ENCODE assay signal across 8 mouse cellular contexts in genomic region chr13:46725227-46725626, GRCm38 (mm10). TPM values are rescaled to one million over a fixed set of nuclear protein-coding genes. Genes with fewer than 3 reads are reported as not detected.
DNase-seq lines count a peak whose midpoint lies in the region; ATAC-seq and TF ChIP-seq lines count a peak whose summit lies in the region.

No protein-coding gene starts in this region.

- no peaks in the 10 kb centered on the region for H3K36me3 ChIP-seq in heart, embryonic 12.5 days
- no peaks in the 10 kb centered on the region for H3K36me3 ChIP-seq in forebrain, embryonic 13.5 days (ENCODE audit: poor library complexity, severe bottlenecking)
- no peaks in the 10 kb centered on the region for H3K36me3 ChIP-seq in liver, embryonic 14.5 days (replicated peaks; ENCODE audit: control insufficient read depth, insufficient read depth, low read depth)

- no peak for DNase-seq in heart, adult 8-10 months (ENCODE audit: low spot score)
- DNase-seq in ES-CJ7 (ENCODE audit: low read depth, low spot score) = peak; percentile 11
- DNase-seq in liver, embryonic 14.5 days (ENCODE audit: low read depth in 3 of 3, low spot score in 3 of 3) = peak; percentile 91 to 92 (median 91)
- DNase-seq in cerebellum, adult 11-12 months = no peak
- DNase-seq in adrenal gland, postnatal 36 days = no peak
- no peak for DNase-seq in cerebellum, postnatal 10 days

- H3K4me3 ChIP-seq in heart, embryonic 12.5 days = peak overlapping the region; percentile 25; the same call in 1 of the 2 replicates
- H3K4me3 ChIP-seq in forebrain, embryonic 13.5 days = 0 out of 2 replicates have a peak overlapping the region, but pooled peaks have one; percentile 41
- H3K4me3 ChIP-seq in liver, embryonic 14.5 days (ENCODE audit: insufficient read depth in 1 of 2, low read depth in 2 of 2, low read length in 2 of 2) = peak overlapping the region; percentile 70 to 98

- H3K4me2 ChIP-seq in heart, embryonic 12.5 days = peak overlapping the region; percentile 59
- peak overlapping the region; percentile 46 for H3K4me2 ChIP-seq in forebrain, embryonic 13.5 days
- peak overlapping the region; percentile 79 for H3K4me2 ChIP-seq in liver, embryonic 14.5 days (ENCODE audit: low read depth)

- peak overlapping the region; percentile 28; the same call in 1 of the 2 replicates for H3K9ac ChIP-seq in heart, embryonic 12.5 days
- H3K9ac ChIP-seq in forebrain, embryonic 13.5 days = no peak overlapping the region
- peak overlapping the region; percentile 69 for H3K9ac ChIP-seq in liver, embryonic 14.5 days (replicated peaks)

- no peaks in the 10 kb centered on the region for H3K27me3 ChIP-seq in heart, embryonic 12.5 days (replicated peaks)
- H3K27me3 ChIP-seq in forebrain, embryonic 13.5 days = no peaks in the 10 kb centered on the region
- H3K27me3 ChIP-seq in liver, embryonic 14.5 days (ENCODE audit: control insufficient read depth, insufficient read depth, low read length) = no peaks in the 10 kb centered on the region

- peak; percentile 66 for TF ChIP-seq EP300 in liver, embryonic 14.5 days (IDR thresholded peaks at IDR 0.05; ENCODE audit: low read depth)

- TF ChIP-seq CTCF in liver, embryonic 14.5 days (IDR thresholded peaks at IDR 0.05; ENCODE audit: low read depth) = no peak

- peak; percentile 31; the same call in 1 of the 2 replicates for ATAC-seq in heart, embryonic 12.5 days (ENCODE audit: insufficient number of reproducible peaks, low FRiP score)
- ATAC-seq in forebrain, embryonic 13.5 days = no peak
- ATAC-seq in liver, embryonic 14.5 days (ENCODE audit: insufficient read depth) = peak; percentile 27

- H3K27ac ChIP-seq in heart, embryonic 12.5 days (ENCODE audit: poor library complexity, severe bottlenecking) = no peak overlapping the region
- no peak overlapping the region for H3K27ac ChIP-seq in forebrain, embryonic 13.5 days
- peak overlapping the region; percentile 93 for H3K27ac ChIP-seq in liver, embryonic 14.5 days

- no peaks in the 10 kb centered on the region for H3K9me3 ChIP-seq in heart, embryonic 12.5 days (replicated peaks)
- no peaks in the 10 kb centered on the region for H3K9me3 ChIP-seq in forebrain, embryonic 13.5 days (replicated peaks)
- no peaks in the 10 kb centered on the region for H3K9me3 ChIP-seq in liver, embryonic 14.5 days (ENCODE audit: control insufficient read depth, low read length)

- 18% methylated on average over 2 of the region's 2 CpGs for WGBS in heart, embryonic 12.5 days
- WGBS in forebrain, embryonic 13.5 days = 23% methylated on average over 2 of the region's 2 CpGs
- WGBS in liver, embryonic 14.5 days (ENCODE audit: insufficient replicate concordance) = 6% methylated on average over 2 of the region's 2 CpGs

- peaks cover 11% of the 10 kb centered on the region for H3K4me1 ChIP-seq in heart, embryonic 12.5 days (replicated peaks)
- peaks cover 22% of the 10 kb centered on the region for H3K4me1 ChIP-seq in forebrain, embryonic 13.5 days
- peaks cover 20 to 25% of the 10 kb centered on the region in 2 experiments for H3K4me1 ChIP-seq in liver, embryonic 14.5 days (replicated peaks; ENCODE audit: control insufficient read depth in 2 of 2, insufficient read depth in 2 of 2, low read length in 1 of 2)

RNA-seq across cellular contexts. Expression of gene Nup153, which starts 2.5 kb away (rescaled TPM):
- polyA plus RNA-seq in heart, embryonic 12.5 days (2016; fragmentation: Nextera tagmentation; extraction: Ambion mirVana) = 26.6 and 28.0 TPM in 2 replicates
- total RNA-seq in heart, adult 8-10 months (2022) = 10 to 100 TPM; 29.5 to 40.6 (median 36.0) TPM
- polyA plus RNA-seq in forebrain, embryonic 13.5 days (2015; fragmentation: Nextera tagmentation; extraction: Ambion mirVana) = 22.8 and 29.1 TPM in 2 replicates
- polyA plus RNA-seq in liver, embryonic 14.5 days (2012; rRNA removed) = 32.6 and 37.9 TPM in 2 replicates
- 21.0 and 21.6 TPM in 2 replicates for polyA plus RNA-seq in liver, embryonic 14.5 days (2014; fragmentation: Nextera tagmentation; extraction: Ambion mirVana)
- total RNA-seq in adrenal gland, postnatal 36 days (2021) = 10 to 100 TPM; 59.9 to 68.3 TPM

RNA-seq across cellular contexts. Expression of gene Fam8a1, which starts 55.9 kb away (rescaled TPM):
- polyA plus RNA-seq in heart, embryonic 12.5 days (2016; fragmentation: Nextera tagmentation; extraction: Ambion mirVana) = 16.4 and 16.7 TPM in 2 replicates
- 10 to 100 TPM; 29.3 to 37.5 (median 33.3) TPM for total RNA-seq in heart, adult 8-10 months (2022)
- 16.8 and 17.5 TPM in 2 replicates for polyA plus RNA-seq in forebrain, embryonic 13.5 days (2015; fragmentation: Nextera tagmentation; extraction: Ambion mirVana)
- 4.7 and 7.7 TPM in 2 replicates for polyA plus RNA-seq in liver, embryonic 14.5 days (2012; rRNA removed)
- 2.6 and 3.1 TPM in 2 replicates for polyA plus RNA-seq in liver, embryonic 14.5 days (2014; fragmentation: Nextera tagmentation; extraction: Ambion mirVana)
- 10 to 100 TPM; 52.5 to 56.8 TPM for total RNA-seq in adrenal gland, postnatal 36 days (2021)

Comparison
In these comparisons a context has a peak if more than half of its experiments do, and no peak if none do; other contexts are left out.
1. H3K4me3 ChIP-seq: peak in every context shown above with its lines; median percentile 84 in liver, embryonic 14.5 days; 41 in forebrain, embryonic 13.5 days; 25 in heart, embryonic 12.5 days.
2. DNase-seq: peak in ES-CJ7 (single experiment) and liver, embryonic 14.5 days (3 of 3); none in heart, adult 8-10 months (single experiment), cerebellum, adult 11-12 months (single experiment), adrenal gland, postnatal 36 days (0 of 2) and cerebellum, postnatal 10 days (0 of 2).
3. Peak in every context shown above with its lines, with median percentiles within 50 percentile points of each other: H3K4me2 ChIP-seq.